Mouse (Mus musculus) heart, adult 11 months (tissue): ENCODE measurements around the gene Mlx.
A peak's percentile ranks its signal among the peaks of the same experiment; 100 is the strongest.

Experiments
- DNase-seq: peaks from one replicate; pipeline ENCODE4 v3.0.0; 2022

The Mlx gene

GRCm38 (mm10) chr11:101066549-101067412 is 20.3 kb upstream of the Mlx start:
- DNase-seq: peak; percentile 97

- peak; percentile 100 for DNase-seq
These were observed 17.5 kb upstream of the Mlx start, which contains the start of gene Naglu for GRCm38 (mm10) chr11:101069391-101070188. Gene Naglu (plus strand): TSS chr11:101070012.

GRCm38 (mm10) chr11:101070189-101070527 is 16.9 kb upstream of the Mlx start:
- DNase-seq: no peak

DNA sequence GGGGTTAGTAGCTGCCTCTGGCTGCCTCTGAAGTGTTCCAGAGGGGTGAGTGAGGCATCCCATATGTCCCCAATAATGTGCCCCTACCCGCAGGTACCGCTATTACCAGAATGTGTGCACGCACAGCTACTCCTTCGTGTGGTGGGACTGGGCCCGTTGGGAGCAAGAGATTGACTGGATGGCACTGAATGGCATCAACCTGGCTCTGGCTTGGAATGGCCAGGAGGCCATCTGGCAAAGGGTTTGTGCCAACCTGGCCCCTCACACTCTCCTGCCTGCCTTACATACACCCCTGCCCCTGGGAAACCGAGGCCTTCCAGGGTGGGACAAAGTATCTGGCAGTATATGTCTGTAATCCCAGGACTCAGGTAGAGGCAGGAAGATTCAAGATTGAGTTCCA is 16.1 kb upstream of the Mlx start:
- DNase-seq: peak; percentile 93

DNA sequence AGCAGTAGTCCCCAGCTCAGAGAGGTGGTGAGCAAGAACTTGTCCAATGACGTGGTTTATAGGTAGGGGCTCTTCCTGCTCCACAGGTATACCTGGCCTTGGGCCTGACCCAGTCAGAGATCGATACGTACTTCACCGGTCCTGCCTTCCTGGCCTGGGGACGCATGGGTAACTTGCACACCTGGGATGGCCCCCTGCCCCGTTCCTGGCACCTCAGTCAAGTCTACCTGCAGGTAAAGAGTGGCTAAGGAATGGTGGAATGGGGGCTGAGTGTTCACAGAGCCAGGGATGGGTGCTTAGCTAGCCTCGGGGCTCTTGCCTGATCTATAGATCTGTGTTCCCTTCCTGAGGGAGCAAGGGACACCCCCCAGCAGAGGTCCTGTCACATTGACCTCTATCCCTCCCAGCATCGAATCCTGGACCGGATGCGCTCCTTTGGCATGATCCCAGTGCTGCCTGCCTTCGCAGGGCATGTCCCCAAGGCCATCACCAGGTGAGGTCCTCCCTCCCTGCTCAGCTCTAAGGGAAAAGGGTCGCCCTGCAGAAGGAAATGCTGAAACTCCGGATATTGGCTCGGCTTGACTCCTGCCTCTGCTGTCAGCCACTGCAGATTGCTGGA is 15.2 kb upstream of the Mlx start:
- peak; percentile 93 for DNase-seq

GRCm38 (mm10) chr11:101078121-101078520 is 9.0 kb upstream of the Mlx start, which contains the start of gene Hsd17b1:
Gene Hsd17b1 (plus strand): TSS chr11:101078411.
- DNase-seq: peak; percentile 85

GRCm38 (mm10) chr11:101079746-101080145 is 7.3 kb upstream of the Mlx start:
- DNase-seq: peak; percentile 88

DNA sequence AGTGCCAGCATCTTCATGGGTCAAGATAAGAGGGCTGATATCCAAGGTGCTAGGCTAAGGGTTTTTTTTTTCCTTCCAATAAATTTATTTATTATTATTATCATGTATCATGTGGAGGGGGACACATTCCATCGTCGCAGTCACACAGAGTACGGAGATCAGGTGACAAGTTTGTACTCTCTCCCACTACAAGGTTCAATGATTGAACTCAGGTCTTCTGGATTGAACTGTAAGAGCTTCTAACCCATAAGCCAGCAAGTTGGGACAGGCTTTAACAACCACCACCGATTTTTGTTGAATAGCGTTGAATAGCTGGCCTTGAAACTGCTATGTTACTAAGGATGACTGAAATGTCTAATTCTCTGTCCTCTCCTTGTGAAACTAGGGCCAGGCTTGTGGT is 6.7 kb upstream of the Mlx start:
- DNase-seq: no peak

DNA sequence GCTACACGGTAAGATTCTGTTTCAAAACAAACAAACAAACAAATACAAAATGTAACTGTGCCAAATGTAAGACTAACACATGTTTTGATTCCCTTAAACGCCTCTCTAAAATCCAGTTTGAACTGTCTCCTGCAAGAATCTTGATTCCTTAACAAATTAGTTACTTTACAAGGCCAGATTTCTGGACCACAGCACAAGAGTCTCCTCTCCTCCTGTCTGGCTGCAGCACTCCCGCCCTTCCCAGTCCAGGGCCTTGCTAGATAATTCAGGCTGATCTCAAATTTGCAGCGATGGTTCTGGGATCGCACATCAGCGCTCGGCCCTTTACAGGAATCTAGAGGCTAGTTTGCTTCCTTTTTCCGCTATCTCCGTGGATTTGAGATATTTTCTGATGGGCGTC is 5.4 kb upstream of the Mlx start:
- DNase-seq: no peak

- DNase-seq: peak; percentile 99
These were observed 4.6 kb upstream of the Mlx start, which contains the start of gene Coasy for GRCm38 (mm10) chr11:101082208-101083082. Gene Coasy (plus strand): TSS chr11:101082565.

GRCm38 (mm10) chr11:101083083-101083697 is 3.9 kb upstream of the Mlx start:
- DNase-seq: peak; percentile 93

GRCm38 (mm10) chr11:101084246-101084645 is 2.8 kb upstream of the Mlx start:
- DNase-seq: peak; percentile 95

DNA sequence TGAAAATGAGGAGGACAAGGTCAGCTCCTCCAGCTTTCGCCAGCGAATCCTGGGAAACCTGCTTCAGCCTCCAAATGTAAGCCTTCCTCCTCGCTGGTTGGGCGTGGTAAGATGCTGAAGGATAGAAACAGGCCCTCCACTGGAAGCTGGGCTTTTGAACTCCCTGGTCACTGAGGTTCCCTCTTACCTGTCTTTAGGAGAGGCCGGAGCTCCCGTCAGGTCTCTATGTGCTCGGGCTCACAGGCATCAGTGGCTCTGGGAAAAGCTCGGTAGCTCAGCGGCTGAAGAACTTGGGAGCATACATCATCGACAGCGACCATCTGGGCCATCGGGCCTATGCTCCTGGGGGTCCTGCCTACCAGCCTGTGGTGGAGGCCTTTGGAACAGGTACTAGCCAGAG is 2.3 kb upstream of the Mlx start:
- DNase-seq: peak; percentile 94

DNA sequence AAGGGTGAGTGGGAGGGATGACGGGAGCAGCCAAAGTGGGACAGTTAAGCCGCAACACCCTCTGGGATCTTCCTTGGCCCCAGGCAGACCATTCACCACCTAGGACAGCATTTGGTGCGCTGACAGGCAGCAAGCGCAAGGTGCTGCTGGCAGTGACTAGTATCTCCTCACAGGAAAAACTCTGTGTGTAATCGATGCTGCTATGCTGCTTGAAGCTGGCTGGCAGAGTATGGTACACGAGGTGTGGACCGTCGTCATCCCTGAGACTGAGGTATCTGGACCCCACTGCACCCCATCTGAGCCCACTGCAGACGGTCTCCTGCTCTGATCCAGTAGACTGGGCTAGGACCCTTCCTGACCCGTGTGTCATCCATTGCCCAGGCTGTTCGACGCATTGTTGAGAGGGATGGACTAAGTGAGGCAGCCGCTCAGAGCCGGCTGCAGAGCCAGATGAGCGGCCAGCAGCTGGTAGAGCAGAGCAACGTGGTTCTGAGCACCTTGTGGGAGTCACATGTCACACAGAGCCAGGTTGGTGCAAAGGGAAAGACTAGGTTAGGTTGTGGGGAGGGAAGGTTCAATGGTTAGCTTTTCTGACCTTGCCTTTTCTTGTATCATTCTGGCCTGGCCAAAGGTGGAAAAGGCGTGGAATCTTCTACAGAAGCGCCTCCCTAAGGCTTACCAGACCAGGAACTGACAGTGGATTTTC is 1.3 kb upstream of the Mlx start:
- peak; percentile 92 for DNase-seq

- peak; percentile 92 for DNase-seq
These were observed 778 bp upstream of the Mlx start for GRCm38 (mm10) chr11:101086323-101086674.

- DNase-seq: no peak
These were observed 592 bp downstream of the Mlx start for GRCm38 (mm10) chr11:101087682-101088055.

GRCm38 (mm10) chr11:101089931-101090330 is 2.9 kb downstream of the Mlx start:
- DNase-seq: no peak

GRCm38 (mm10) chr11:101094930-101095313 is 7.8 kb downstream of the Mlx start:
- DNase-seq: no peak

DNA sequence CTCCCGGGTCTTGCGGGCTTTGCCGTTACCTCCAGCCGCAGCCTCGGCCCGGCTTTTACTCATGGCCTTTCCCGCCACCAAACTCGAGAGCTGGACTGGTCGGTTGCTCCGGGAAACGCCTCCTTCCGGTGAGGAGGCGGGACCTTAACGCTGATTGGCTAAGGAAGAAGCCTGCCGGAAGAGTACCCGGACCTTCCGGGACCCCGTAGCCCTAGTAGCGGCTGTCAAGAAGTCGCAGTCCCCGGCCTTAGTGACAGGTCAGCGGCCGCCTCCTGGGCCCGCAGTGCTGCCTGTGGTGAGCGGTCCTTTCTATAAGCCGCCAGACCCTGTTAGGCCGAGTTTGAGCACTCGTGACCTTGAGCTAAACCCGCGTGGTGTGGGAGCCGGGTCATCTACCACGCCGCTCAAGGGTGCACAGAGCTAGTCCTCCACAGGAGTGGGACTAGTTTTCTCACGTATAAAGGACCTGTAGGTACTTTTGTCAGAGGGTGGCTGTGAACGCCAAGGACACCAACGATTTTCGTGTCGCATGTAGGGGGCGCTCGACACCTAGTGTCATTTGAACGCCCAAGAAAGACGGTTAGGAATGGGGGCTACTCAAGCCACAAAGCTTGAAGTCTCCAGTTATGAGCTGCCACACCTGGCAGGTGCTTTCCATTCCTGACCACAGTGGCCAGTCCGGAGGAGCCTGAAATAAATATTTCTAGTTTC is 8.4 kb downstream of the Mlx start, which contains the start of gene Psmc3ip:
Gene Psmc3ip (minus strand): TSS at position 123 of the 711 bp plus-strand sequence.
- peak; percentile 100 for DNase-seq

DNA sequence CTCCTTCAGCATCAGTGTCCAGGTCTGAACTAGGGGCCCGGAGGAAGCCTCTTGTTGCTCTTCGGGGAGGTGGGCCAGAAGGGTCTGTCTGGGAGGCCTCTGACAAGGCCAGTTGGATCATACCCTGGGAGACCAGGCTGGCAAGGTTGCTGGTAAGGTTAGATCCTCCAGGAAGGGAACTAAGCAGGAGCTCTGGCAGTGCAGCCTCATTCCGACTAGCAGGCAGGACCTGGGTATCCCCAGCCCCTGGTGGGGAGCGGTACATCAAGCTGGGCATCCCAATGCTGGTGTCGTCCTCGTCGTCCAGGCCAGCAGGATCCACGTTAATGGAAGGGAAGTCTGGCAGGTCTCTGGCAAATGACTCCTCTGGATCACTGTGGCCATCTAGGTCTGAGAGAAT is 11.2 kb downstream of the Mlx start:
- DNase-seq: peak; percentile 91

DNA sequence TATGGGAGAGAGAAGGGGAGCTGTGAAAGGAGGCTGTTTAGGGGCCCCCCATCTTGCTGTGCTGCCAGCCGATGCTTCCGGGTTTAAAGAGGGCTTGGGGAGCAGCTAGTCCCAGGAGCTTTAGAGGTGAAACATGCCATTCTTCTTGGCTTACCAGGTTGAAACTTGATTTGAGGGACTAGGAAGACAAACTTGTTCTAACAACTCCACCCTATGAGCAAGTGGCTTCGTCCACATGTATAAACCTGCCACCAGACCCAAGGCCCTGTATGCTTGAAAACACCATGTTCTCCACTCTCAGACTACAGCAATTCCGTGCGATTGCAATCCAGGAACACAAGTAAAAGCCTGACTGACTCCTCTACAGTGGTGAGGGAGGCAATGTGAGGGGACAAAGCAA is 15.9 kb downstream of the Mlx start:
- no peak for DNase-seq
